Mouse (Mus musculus) small intestine, adult 10 weeks (tissue): ENCODE results near the gene Pskh1. TPM values are rescaled to one million over a fixed set of nuclear protein-coding genes. Genes with fewer than 3 reads are reported as not detected.

ENCODE experiments used
- polyA plus RNA-seq: library from polyadenylated mRNA; stranded (reverse); fragments of 350-450 nt; fragmentation: Illumina TruSeq; extraction: RNeasy Lipid Tissue Mini Kit (QIAGEN cat#74804); gene quantifications from one replicate; pipeline ENCODE4 v1.2.3, GENCODE M21; 2014; ENCODE audit warnings: low replicate concordance

Pskh1 gene
- 0.52 TPM for polyA plus RNA-seq

GRCm38 (mm10) chr8:105900180-105900940 lies at the start of gene Pskh1:
Gene Pskh1, plus strand, starts transcription at chr8:105900441.

DNA sequence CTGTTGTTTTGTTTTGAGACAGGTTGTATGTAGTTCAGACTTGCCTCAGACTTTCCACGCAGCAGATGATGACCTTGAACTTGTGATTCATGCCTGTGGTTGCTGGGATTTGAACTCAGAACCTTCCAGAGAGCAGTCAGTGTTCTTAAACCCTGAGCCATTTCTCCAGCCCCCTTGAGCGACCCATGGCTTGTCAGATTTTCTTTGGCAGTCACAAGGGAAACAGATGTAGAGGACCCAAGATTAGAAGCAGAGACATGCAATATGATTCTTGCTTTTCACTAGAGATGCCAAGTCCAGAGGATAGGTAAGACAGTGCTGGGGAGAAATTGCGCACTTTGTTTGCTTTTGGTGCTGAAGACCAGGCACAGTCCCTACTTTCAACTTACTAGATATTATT lies 47.1 kb upstream of the Pskh1 start, which contains the start of gene Cenpt:
Gene Cenpt, minus strand, starts transcription at position 101 of the 400 bp plus-strand sequence.

GRCm38 (mm10) chr8:105854715-105855216 lies 45.5 kb upstream of the Pskh1 start, which contains the start of gene Thap11:
Gene Thap11, plus strand, starts transcription at chr8:105855132.

GRCm38 (mm10) chr8:105860143-105860981 lies 39.9 kb upstream of the Pskh1 start, which contains the start of gene Nutf2:
Gene Nutf2, plus strand, starts transcription at chr8:105860580.

DNA sequence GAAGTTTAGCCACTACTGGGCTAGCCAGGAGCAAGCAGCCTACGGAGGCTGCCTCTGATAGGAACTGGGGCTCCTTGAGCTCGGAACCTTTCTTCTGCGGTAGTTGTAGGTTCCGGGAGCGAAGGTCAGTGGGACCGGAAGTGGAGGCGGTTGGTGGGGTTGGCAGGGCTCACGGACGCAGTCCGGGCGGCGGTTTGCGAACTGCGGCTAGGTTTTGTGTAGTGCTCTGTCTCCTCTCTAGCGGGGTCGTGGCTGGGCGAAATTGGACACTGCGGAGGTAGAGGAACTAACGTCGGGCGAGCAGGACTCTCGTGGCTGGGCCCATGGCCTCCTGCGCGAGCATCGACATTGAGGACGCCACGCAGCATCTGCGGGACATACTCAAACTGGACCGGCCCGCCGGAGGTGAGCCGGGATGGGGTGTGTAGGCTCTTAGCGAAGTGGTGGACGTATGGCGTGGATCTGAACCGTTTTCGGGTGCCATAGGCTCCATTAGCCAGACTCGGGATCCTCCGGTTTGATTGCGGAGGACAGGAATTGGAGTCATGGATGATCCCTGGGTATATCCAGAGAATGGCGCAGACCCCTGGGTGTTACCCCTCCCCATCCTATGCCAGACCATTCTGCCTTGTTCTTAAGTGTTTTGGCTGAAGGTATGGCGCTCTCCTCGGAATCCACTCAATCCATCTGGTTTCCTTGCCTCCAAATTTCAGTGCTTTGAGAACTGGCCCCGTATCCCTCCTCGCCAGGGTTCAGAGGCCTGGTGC lies 19.3 kb upstream of the Pskh1 start, which contains the start of gene Edc4:
Gene Edc4, plus strand, starts transcription at position 128 of the 767 bp plus-strand sequence.

DNA sequence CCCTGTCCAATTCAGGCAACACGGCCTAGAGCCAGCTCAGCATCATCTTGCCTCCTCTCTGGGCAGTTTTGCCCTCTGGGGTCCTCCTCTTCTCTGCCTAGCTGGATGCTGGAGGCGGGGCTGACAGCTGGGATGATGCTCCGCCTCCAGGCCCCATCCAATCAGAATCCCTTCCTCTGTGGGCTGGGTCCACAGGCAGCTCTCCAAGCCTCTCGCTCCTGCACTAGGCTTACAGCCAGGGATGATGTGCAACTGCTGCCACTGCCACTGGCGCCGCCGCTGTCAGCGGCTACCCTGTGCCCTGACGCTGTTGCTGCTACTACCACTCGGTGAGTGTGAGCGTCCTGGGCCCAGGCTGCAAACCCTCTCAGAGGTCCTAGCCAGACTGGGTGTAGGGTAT lies 6.9 kb upstream of the Pskh1 start, which contains the start of gene Nrn1l:
Gene Nrn1l, plus strand, starts transcription at position 229 of the 400 bp plus-strand sequence.

GRCm38 (mm10) chr8:105933762-105934161 lies 33.5 kb downstream of the Pskh1 start, which contains the start of gene Ctrl:
Gene Ctrl, minus strand, starts transcription at chr8:105933862.

GRCm38 (mm10) chr8:105938306-105938669 lies 38.0 kb downstream of the Pskh1 start, which contains the start of gene Psmb10:
Gene Psmb10, minus strand, starts transcription at chr8:105938444.

GRCm38 (mm10) chr8:105943321-105943739 lies 43.1 kb downstream of the Pskh1 start, which contains the start of gene Lcat:
Gene Lcat, minus strand, starts transcription at chr8:105943382.

GRCm38 (mm10) chr8:105965905-105966341 lies 65.7 kb downstream of the Pskh1 start, which contains the start of gene Slc12a4:
Gene Slc12a4, minus strand, starts transcription at chr8:105966097.

DNA sequence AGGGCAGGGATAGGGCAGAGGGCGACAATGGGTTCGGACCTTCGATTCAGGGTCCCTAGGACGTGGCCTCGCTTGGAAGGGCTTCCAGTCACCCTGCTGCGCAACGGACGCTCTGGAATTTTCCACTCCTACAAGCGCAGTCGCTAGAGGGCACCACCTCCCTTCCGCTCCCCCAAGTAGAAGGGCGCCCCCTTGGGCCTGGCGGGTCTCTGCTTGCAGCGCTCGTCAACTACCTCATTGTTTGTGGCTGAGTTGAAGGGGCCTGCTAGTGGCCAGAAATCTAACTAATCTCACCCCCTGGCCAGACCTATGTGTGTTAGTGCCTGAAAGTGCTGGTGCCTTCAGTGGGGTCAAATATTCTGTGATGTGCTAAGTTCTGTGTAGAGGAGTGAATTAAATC lies 79.1 kb downstream of the Pskh1 start, which contains the start of gene Dpep3:
Gene Dpep3, minus strand, starts transcription at position 105 of the 400 bp plus-strand sequence.

Other genes with a start within 250 kb of the Pskh1 start
- gene Carmil2, start 214.2 kb upstream of the Pskh1 start, polyA plus RNA-seq, result 0.30 TPM
- 0.85 TPM for gene Acd, start 199.3 kb upstream of the Pskh1 start, polyA plus RNA-seq
- gene Pard6a, start 199.3 kb upstream of the Pskh1 start, polyA plus RNA-seq, result not detected
- not detected for gene 4933405L10Rik, start 192.8 kb upstream of the Pskh1 start, polyA plus RNA-seq
- not detected for gene Enkd1, start 192.2 kb upstream of the Pskh1 start, polyA plus RNA-seq
- gene Gfod2, start 141.8 kb upstream of the Pskh1 start, polyA plus RNA-seq, result 0.22 TPM
- 3.2 TPM for gene Ranbp10, start 73.1 kb upstream of the Pskh1 start, polyA plus RNA-seq
- not detected for gene Tsnaxip1, start 72.7 kb upstream of the Pskh1 start, polyA plus RNA-seq
- 1.1 TPM for gene Cenpt, start 47.2 kb upstream of the Pskh1 start, polyA plus RNA-seq
- 4.3 TPM for gene Thap11, start 45.3 kb upstream of the Pskh1 start, polyA plus RNA-seq
- 40.2 TPM for gene Nutf2, start 39.9 kb upstream of the Pskh1 start, polyA plus RNA-seq
- gene Edc4, start 19.6 kb upstream of the Pskh1 start, polyA plus RNA-seq, result 1.5 TPM
- gene Nrn1l, start 6.9 kb upstream of the Pskh1 start, polyA plus RNA-seq, result not detected
- 24.9 TPM for gene Ctrl, start 33.4 kb downstream of the Pskh1 start, polyA plus RNA-seq
- gene Psmb10, start 38.0 kb downstream of the Pskh1 start, polyA plus RNA-seq, result 1.7 TPM
- not detected for gene Lcat, start 42.9 kb downstream of the Pskh1 start, polyA plus RNA-seq
- gene Slc12a4, start 65.7 kb downstream of the Pskh1 start, polyA plus RNA-seq, result 0.26 TPM
- not detected for gene Dpep3, start 79.0 kb downstream of the Pskh1 start, polyA plus RNA-seq
- 1.3 TPM for gene Dus2, start 90.9 kb downstream of the Pskh1 start, polyA plus RNA-seq
- gene Dpep2nb, start 105.5 kb downstream of the Pskh1 start, polyA plus RNA-seq, result not detected
- gene Ddx28, start 111.4 kb downstream of the Pskh1 start, polyA plus RNA-seq, result 1.4 TPM
- 75.6 TPM for gene Nfatc3, start 158.4 kb downstream of the Pskh1 start, polyA plus RNA-seq
- gene Esrp2, start 236.5 kb downstream of the Pskh1 start, polyA plus RNA-seq, result 5.4 TPM
- 0.82 TPM for gene Pla2g15, start 250.0 kb downstream of the Pskh1 start, polyA plus RNA-seq